Mouse (Mus musculus) ES-E14 (cell line): ENCODE measurements around the gene Irak1bp1. TPM values are rescaled to one million over a fixed set of nuclear protein-coding genes. Genes with fewer than 3 reads are reported as not detected.

Source experiments
- DNase-seq: peaks from one replicate; pipeline ENCODE4 v3.0.0-alpha.2; 2013; ENCODE audit warnings: low read depth, low spot score
- H3K27ac ChIP-seq: 2 replicates; pipeline ENCODE4 v1.5.1; 2012; ENCODE audit warnings: low read depth, mild to moderate bottlenecking, low read length, moderate library complexity, mixed read lengths; ENCODE audit not compliant: poor library complexity, insufficient read depth, severe bottlenecking
- H3K36me3 ChIP-seq: 2 replicates; pipeline ENCODE4 v1.6.1; 2012; ENCODE audit warnings: mild to moderate bottlenecking, low read length, moderate library complexity, mixed read lengths; ENCODE audit not compliant: control insufficient read depth, poor library complexity, insufficient read depth, severe bottlenecking
- H3K4me1 ChIP-seq, 2 experiments: fragments of 150-350 bp in 1 of 2; sonication (generic) in 1 of 2; 2 replicates each; pipeline ENCODE4 v1.6.1; 2012; ENCODE audit warnings: low read length in 2 of 2, mild to moderate bottlenecking in 1 of 2, mixed read lengths in 1 of 2; ENCODE audit not compliant: control insufficient read depth in 2 of 2, insufficient read depth in 2 of 2, poor library complexity in 1 of 2
- H3K4me3 ChIP-seq, 2 experiments: fragments of 150-350 bp in 1 of 2; sonication (generic) in 1 of 2; 2 replicates each; pipeline ENCODE4 v1.5.1; 2012; ENCODE audit warnings: low read length in 2 of 2, low read depth in 1 of 2, mild to moderate bottlenecking in 1 of 2, mixed read lengths in 1 of 2; ENCODE audit not compliant: insufficient read depth in 1 of 2, poor library complexity in 1 of 2, severe bottlenecking in 1 of 2
- H3K9ac ChIP-seq: 2 replicates; pipeline ENCODE4 v1.6.1; 2012; ENCODE audit warnings: low read depth, mild to moderate bottlenecking, low read length, mixed read lengths; ENCODE audit not compliant: poor library complexity, insufficient read depth, severe bottlenecking
- H3K9me3 ChIP-seq: fragments of 150-350 bp; sonication (generic); 2 replicates; pipeline ENCODE4 v1.6.1; 2012; ENCODE audit warnings: low read depth, mild to moderate bottlenecking, low read length; ENCODE audit not compliant: control insufficient read depth, insufficient read depth
- CHD2 ChIP-seq: IDR thresholded peaks from 2 replicates; pipeline ENCODE4 v1.6.1; 2014; ENCODE audit warnings: mild to moderate bottlenecking, low read depth, low read length, inconsistent platforms
- HCFC1 ChIP-seq: IDR thresholded peaks from 2 replicates; pipeline ENCODE4 v1.6.1; 2012; ENCODE audit warnings: low read length, inconsistent platforms, borderline replicate concordance; ENCODE audit not compliant: insufficient read depth
- MAFK ChIP-seq: IDR thresholded peaks from 2 replicates; pipeline ENCODE4 v1.6.1; 2014; ENCODE audit warnings: mild to moderate bottlenecking, low read depth, low read length, inconsistent platforms; ENCODE audit not compliant: insufficient read depth
- ZC3H11A ChIP-seq: IDR thresholded peaks from 2 replicates; pipeline ENCODE4 v1.6.1; 2012; ENCODE audit warnings: low read depth, mild to moderate bottlenecking, inconsistent platforms, low read length, borderline replicate concordance
- ZNF384 ChIP-seq: IDR thresholded peaks from 2 replicates; pipeline ENCODE4 v1.6.1; 2012; ENCODE audit warnings: low read depth, low read length, inconsistent platforms
- in situ Hi-C, 2 experiments: fragments of 600-800 bp; cut with MboI; formaldehyde crosslinking; loops; one replicate each; pipeline ENCODE4 v1.15.1; 2025; ENCODE audit warnings: low sequenced_read_pairs in 2 of 2, inconsistent platforms in 1 of 2; ENCODE audit not compliant: unreplicated experiment in 2 of 2
- total RNA-seq: library from RNA; depleted of rRNA; stranded (reverse); fragments of 300-350 nt; gene quantifications from 2 replicates; pipeline ENCODE4 v1.2.3, GENCODE M21; 2012

The Irak1bp1 gene
- total RNA-seq, 1 experiment: 11.2 TPM

DNA sequence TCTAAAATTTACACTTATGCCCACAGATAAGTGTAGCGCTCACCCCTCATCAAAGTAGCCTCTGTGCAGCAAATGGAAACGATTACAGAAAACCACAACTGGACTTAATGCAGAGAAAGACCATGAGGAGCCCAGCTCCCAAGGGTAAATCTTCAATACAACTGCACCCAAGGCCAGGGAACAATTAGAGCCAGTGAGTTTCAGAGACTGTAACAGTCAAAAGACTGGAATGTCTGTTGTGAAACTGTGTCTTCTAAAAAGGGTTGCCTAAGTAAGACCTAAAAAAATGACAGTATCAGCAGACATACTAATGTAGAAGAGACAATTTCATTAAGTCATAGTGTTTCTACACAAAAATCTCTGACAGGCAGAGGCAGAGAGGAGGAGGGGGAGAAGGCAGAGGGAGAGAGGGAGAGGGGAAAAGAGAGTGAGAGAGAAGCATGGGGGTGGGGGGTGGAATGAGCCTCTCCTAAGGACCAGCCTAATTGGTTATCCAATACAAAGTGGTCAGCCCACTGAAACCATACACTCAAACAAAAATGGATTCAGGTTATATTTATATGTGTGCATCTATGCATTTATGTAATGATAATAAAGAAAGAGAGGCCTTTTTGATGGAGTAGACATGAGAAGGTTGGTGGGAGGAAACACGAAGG, 32.6 kb downstream of the Irak1bp1 start:
- Histone ChIP-seq H3K27ac (no peak overlapping the region), H3K9me3 (no peaks in the 10 kb centered on the region), H3K9ac (no peak overlapping the region), H3K4me1 (no peaks in the 10 kb centered on the region), H3K4me3 (no peak overlapping the region), H3K36me3 (no peaks in the 10 kb centered on the region)
- in situ Hi-C loops: no loop called here
- no peak for DNase-seq
- no peak for TF ChIP-seq ZC3H11A
- TF ChIP-seq MAFK: no peak
- no peak for TF ChIP-seq ZNF384
- TF ChIP-seq CHD2: no peak
- TF ChIP-seq HCFC1: no peak

DNA sequence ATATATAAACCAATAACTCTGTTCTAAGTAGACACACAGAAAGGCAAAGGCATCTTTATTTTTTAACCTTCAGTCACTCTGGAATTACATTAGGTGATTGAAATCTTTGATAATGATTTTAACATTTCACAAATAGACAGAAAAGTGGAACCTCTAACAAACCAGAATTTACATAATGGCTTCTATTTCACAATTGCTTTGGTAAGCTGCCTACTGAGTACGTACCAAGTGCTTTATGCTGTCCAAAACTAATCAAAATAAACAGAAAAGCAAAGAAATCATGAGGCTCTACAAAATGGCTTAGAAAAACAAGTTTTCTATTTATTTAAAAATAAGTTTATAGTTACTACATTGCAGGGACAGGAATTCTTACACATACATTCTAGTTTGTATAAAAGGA, 36.8 kb downstream of the Irak1bp1 start:
- Histone ChIP-seq H3K4me3 (no peak overlapping the region), H3K9ac (no peak overlapping the region), H3K36me3 (peaks cover 2% of the 10 kb centered on the region; the same call in 1 of the 2 replicates), H3K4me1 (no peaks in the 10 kb centered on the region), H3K9me3 (no peaks in the 10 kb centered on the region), H3K27ac (no peak overlapping the region)
- TF ChIP-seq HCFC1 (no peak), ZNF384 (no peak), CHD2 (no peak), MAFK (no peak), ZC3H11A (no peak)
- in situ Hi-C loops: no loop called here
- DNase-seq: no peak

DNA sequence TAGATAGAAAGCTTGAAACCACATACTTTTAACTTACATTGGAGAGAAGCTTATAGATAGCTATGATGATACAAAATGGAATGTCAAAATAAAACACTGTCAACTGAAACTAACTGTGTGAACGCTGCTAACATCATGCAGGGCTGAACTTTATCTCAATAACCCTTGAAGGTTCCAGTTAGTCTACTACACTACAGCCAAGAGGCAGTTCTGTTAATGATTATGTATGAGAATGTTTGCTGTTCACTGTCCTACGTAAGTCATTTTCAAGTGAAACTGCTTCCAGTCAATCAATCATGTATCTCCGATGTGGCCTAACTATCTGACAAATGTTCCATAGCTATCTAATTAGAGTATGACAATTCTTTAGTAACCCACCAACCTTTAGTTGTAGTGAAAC, 38.4 kb downstream of the Irak1bp1 start:
- DNase-seq: no peak
- H3K36me3 ChIP-seq: peaks cover 4% of the 10 kb centered on the region; the same call in 1 of the 2 replicates
- no peak overlapping the region for H3K27ac ChIP-seq
- no peak overlapping the region for H3K4me3 ChIP-seq
- TF ChIP-seq CHD2: no peak
- no peak for TF ChIP-seq ZC3H11A
- no peak for TF ChIP-seq ZNF384
- TF ChIP-seq HCFC1: no peak
- no peak for TF ChIP-seq MAFK
- no peaks in the 10 kb centered on the region for H3K9me3 ChIP-seq
- no peaks in the 10 kb centered on the region for H3K4me1 ChIP-seq
- no peak overlapping the region for H3K9ac ChIP-seq
- in situ Hi-C loops: no loop called here

DNA sequence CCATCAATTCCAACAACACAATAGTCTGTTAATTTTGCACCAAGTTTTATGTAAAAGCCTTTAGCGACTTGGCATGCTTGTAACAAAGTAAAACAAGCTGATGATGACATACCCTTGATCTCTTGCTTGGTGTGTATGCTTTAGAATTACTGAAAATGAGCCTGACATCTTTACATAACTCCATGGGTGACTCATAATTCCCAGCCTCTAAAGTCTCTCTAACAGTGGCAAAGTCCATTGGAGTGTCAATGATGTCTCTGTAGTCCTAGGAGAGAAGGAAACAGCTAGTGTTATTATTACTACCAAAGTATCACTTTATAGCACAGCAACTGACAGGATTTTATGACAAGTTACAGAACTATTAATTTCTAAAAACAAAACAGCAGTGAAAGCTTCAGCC, 47.7 kb downstream of the Irak1bp1 start:
- H3K9me3 ChIP-seq: no peaks in the 10 kb centered on the region
- no peak for TF ChIP-seq CHD2
- no peak for TF ChIP-seq HCFC1
- TF ChIP-seq MAFK: no peak
- TF ChIP-seq ZC3H11A: no peak
- TF ChIP-seq ZNF384: no peak
- in situ Hi-C loops: no loop called here
- no peak overlapping the region for H3K27ac ChIP-seq
- H3K4me1 ChIP-seq: no peaks in the 10 kb centered on the region
- H3K4me3 ChIP-seq: no peak overlapping the region
- no peak overlapping the region for H3K9ac ChIP-seq
- H3K36me3 ChIP-seq: peaks cover 19% of the 10 kb centered on the region
- DNase-seq: no peak

DNA sequence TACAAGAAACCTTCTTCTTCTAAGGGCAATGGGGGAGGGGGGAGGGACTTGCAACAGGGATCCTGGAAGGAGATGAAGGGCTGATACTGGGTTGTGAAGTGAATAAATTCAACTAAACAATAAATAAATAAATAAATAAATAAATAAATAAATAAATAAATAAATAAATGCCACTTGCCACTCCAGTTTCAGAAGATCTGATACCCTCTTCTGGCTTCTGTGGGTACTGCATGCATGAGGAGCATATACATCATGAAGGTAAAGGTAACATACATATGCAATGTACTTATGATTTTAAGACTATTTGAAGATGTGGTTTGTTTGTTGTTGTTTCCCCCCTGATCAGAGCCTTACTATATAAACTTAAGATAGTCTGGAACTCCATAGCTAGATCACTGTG, 54.8 kb downstream of the Irak1bp1 start:
- no peak overlapping the region for H3K27ac ChIP-seq
- no peaks in the 10 kb centered on the region for H3K9me3 ChIP-seq
- no peaks in the 10 kb centered on the region for H3K4me1 ChIP-seq
- H3K4me3 ChIP-seq: no peak overlapping the region
- TF ChIP-seq CHD2 (no peak), ZC3H11A (peak; percentile 59; the same call in 1 of the 2 replicates)
- peak; percentile 30 for DNase-seq
- H3K36me3 ChIP-seq: peaks cover 7% of the 10 kb centered on the region
- H3K9ac ChIP-seq: no peak overlapping the region
- in situ Hi-C loops: no loop called here
